Mouse (Mus musculus) large intestine, adult 2 months (tissue): ENCODE measurements around the gene Lelp1. TPM values are rescaled to one million over a fixed set of nuclear protein-coding genes. Genes with fewer than 3 reads are reported as not detected.

Experiments used
- DNase-seq: peaks from one replicate; pipeline ENCODE4 v3.0.0-alpha.2; 2012; ENCODE audit warnings: low read depth, low spot score
- WGBS: fragments of 180-500 bp; shearing (Covaris S2); methylation state at CpG from one replicate; pipeline ENCODE4 v1.1.7; 2018; 5-methylcytosine and 5-hydroxymethylcytosine counted together
- polyA plus RNA-seq: library from polyadenylated mRNA; depleted of rRNA; stranded (reverse); fragments of >200 nt; gene quantifications from 2 replicates; pipeline ENCODE4 v1.2.3, GENCODE M21; 2012; rRNA removed

The Lelp1 gene
- polyA plus RNA-seq, result not detected in 2 replicates

DNA sequence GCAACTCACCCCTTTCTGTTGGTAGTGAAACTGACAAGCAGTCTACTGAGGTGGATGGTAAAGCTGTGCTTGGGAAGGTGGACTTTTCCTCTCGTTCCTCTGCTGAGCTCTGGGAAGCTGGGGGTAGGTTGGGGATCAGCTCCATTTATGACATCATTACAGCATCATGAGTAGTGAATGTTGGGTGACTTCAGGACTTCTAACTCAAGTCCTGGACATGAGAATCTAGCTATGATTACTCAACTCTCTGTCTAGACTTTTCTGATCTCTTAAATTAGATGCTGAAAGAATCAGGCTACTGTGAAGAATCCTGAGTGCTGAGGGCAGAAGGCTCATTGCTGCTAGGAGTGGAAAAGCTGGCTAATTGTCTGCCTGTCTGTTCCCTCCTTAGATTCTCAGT, at the start of gene Lelp1:
TSS of gene Lelp1 (minus strand) at position 101 of the 400 bp plus-strand sequence.
- DNase-seq, result no peak
- WGBS, result 45% methylated on average over 1 of the region's 1 CpGs

GRCm38 (mm10) chr3:92176880-92177279, 34.3 kb upstream of the Lelp1 start:
- 62% methylated on average over 1 of the region's 1 CpGs for WGBS
- DNase-seq, result no peak

DNA sequence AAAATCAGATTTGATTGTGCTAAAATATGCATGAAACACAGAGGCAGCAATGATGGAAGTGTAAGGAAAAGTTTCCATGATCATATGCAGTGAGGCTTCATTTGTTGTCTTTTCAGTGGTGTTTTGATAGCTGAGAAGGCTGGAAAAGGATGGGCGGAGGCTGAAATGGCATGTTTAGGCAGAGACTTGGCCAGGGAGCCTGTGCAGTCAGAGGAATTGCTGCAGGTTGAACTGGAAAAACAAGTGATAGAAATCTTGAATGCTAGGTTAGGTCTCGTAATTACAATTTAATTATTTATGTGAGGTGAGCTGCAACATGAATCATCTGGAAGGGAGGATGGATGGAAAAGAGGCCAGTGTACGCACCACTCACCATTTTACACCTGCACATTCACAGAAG, 27.3 kb upstream of the Lelp1 start:
- DNase-seq, result no peak
- WGBS, result 61% methylated on average over 3 of the region's 3 CpGs

DNA sequence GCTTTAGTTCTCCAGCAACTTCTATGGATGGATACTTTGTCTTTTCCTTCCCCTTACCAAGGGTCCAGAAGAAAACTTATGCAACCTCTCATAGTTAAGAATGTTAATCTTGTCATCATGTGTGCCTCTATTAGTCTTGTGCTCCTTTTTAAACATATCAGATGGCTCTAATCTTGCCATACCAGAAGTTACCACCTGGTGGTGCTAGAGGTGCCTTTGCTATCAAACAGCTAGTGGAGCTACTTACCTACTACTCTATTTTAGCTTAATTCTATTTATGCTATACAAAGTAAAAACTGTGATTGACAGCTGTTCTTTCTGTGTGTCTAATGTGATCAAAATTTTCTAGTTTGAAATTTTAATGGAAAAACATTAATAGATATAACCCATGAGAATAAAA, 10.8 kb upstream of the Lelp1 start:
- DNase-seq, result peak; percentile 61

DNA sequence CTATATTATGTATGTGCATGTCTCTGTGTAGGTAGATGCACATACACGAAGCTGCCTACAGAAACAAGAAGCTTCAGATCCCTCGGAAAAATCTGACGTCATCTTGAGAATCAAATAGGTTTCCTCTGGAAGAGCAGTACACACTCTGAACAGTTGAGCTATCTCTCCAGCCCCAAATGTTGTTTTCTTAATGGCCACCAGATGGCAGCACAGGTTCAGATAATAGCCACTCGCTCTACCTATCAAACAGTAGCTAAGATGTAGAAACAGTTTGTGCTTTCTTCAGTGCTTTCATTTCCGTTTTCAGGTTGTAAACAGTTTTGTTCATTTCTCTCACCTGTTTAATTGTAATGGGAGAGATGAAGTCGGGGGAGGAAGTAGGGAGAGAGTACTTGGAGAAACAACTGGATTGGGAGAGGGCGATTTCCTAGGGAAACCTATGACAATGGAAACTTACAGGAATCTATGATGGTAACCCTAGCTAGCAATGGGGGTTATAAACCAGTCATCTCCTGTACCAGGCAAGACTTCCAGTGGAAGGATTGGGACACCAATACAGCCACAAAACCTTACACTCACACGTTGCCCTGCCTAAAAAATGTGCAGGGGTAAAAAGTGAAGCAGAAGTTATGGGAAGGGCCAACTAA, 8.2 kb upstream of the Lelp1 start:
- 20% methylated on average over 8 of the region's 8 CpGs for WGBS
- peak; percentile 56 for DNase-seq

DNA sequence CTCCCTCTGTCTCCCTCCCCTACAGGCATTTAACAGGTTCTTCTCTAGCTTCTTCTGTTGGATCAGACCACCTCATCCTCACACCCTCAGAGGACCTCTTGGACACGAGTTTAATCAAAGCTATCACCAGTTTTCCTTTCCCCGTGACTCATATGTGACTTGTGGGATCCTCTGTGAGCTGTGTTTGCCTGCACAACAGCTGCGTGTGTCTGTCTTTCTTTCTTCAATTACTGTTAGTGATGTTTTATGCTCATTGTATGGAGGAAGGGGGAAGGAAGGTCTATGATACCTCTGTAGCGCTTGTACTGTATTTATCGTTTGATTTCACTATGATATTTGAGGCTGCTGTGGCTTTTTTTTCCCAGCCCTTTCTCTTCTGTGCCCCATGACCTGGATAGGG, 5.4 kb upstream of the Lelp1 start:
- WGBS, result 67% methylated on average over 5 of the region's 5 CpGs
- DNase-seq, result no peak

DNA sequence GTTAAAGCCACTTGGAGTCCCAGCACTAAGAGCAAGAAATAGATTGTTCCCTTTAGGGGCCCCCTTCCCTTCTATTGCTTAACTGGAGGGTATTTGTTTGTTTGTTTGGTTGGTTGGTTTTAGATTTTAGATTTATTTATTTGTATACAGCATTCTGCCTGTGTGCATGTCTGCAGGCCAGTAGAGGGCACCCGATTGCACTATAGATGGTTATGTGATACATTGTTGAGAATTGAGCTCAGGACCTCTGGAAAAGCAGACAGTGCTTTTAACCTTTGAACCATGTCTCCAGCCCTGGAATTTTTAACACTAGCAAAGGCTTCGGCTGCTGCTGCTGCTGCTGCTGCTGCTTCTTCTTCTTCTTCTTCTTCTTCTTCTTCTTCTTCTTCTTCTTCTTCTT, 4.9 kb upstream of the Lelp1 start:
- 9% methylated on average over 2 of the region's 2 CpGs for WGBS
- no peak for DNase-seq

- DNase-seq, result no peak
- 66% methylated on average over 5 of the region's 5 CpGs for WGBS
Measured at GRCm38 (mm10) chr3:92123847-92124246, 18.7 kb downstream of the Lelp1 start, which contains the start of gene Prr9. Prr9 (minus strand) TSS chr3:92123947.

GRCm38 (mm10) chr3:92120902-92121301, 21.6 kb downstream of the Lelp1 start:
- 71% methylated on average over 3 of the region's 3 CpGs for WGBS
- DNase-seq, result no peak

DNA sequence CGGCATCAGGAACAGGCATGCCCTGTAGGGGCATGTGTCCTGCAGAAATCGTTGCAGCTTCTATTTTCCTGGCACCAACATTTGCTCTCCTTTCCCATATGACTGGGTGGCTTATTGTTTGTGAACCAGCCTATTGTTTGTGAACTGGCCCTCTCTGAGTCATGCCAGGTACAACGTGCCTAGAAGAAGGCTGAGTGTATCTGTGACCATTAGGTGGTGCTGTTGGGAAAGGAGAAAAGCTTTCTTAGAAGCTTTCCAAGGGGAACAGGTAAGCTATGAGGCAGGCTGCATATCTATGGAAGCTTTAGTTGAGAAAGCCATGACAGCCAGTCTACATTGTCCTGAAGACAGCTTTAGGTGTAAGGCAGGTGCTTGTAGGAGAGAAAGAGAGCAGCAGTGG, 24.6 kb downstream of the Lelp1 start:
- WGBS, result 28% methylated on average over 3 of the region's 3 CpGs
- DNase-seq, result peak; percentile 27

DNA sequence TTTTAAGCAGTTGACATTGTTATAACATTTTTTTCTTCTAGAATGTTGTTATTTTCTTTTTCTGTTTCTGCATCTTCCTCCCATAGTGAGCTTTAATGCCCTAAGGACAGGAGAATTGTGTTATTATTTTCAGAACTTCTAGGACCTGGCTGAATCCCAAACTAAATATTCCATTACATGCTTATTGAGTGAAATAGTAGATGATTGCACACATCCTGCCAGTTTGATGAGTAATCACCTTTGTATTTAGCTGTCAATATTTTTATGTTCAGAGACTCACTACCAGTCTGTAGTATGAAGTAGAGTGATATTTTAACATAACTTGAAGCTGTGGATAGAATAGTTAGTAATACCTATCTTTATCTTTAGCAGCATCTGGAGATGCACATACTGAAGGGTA, 31.0 kb downstream of the Lelp1 start:
- no peak for DNase-seq

- DNase-seq, result no peak
Measured at GRCm38 (mm10) chr3:92110790-92111189, 31.8 kb downstream of the Lelp1 start.

- 5% methylated on average over 6 of the region's 6 CpGs for WGBS
- no peak for DNase-seq
Measured at GRCm38 (mm10) chr3:92106582-92106981, 36.0 kb downstream of the Lelp1 start.

Other genes starting within 250 kb of the Lelp1 start
- gene Pglyrp3, start 128.2 kb downstream of the Lelp1 start, polyA plus RNA-seq, result not detected in 2 replicates
- gene Lor, start 59.6 kb downstream of the Lelp1 start, polyA plus RNA-seq, result 0.09 TPM in 1 of 2 replicates, not detected in the other
- not detected in 2 replicates for gene Prr9, start 18.8 kb downstream of the Lelp1 start, polyA plus RNA-seq
- 53.2 and 93.1 TPM in 2 replicates for gene Sprr2a1, start 73.1 kb upstream of the Lelp1 start, polyA plus RNA-seq
- 24,207 and 25,946 TPM in 2 replicates for gene Sprr2a2, start 73.2 kb upstream of the Lelp1 start, polyA plus RNA-seq
- gene Sprr2a3, start 142.7 kb upstream of the Lelp1 start, polyA plus RNA-seq, result 210 and 226 TPM in 2 replicates
- not detected in 2 replicates for gene Sprr2b, start 173.9 kb upstream of the Lelp1 start, polyA plus RNA-seq
- gene Sprr2d, start 196.4 kb upstream of the Lelp1 start, polyA plus RNA-seq, result not detected in 2 replicates
- gene Sprr2e, start 209.4 kb upstream of the Lelp1 start, polyA plus RNA-seq, result not detected in 2 replicates
- gene Sprr2f, start 222.4 kb upstream of the Lelp1 start, polyA plus RNA-seq, result not detected in 2 replicates
- gene Sprr2h, start 242.9 kb upstream of the Lelp1 start, polyA plus RNA-seq, result 0.16 TPM in 1 of 2 replicates, not detected in the other